Mouse (Mus musculus) limb, embryonic 14.5 days (tissue): ENCODE measurements around the gene Gpi1. TPM values are rescaled to one million over a fixed set of nuclear protein-coding genes. Genes with fewer than 3 reads are reported as not detected.
A peak's percentile ranks its signal among the peaks of the same experiment; 100 is the strongest.

Experiments used
- ATAC-seq: fragments of 200-750 bp; cut with Nextera tagmentation; 2 replicates; pipeline ENCODE4 v1.8.0; 2017; ENCODE audit warnings: low read depth, moderate number of reproducible peaks, moderate TSS enrichment; ENCODE audit not compliant: low FRiP score
- DNase-seq: peaks from one replicate; pipeline ENCODE4 v3.0.0-alpha.2; 2015; ENCODE audit warnings: low spot score
- H3K27ac ChIP-seq: fragments of 300-500 bp; sonication (generic); replicated peaks from 2 replicates; pipeline ENCODE4 v1.5.1; 2014; ENCODE audit warnings: low read depth, mild to moderate bottlenecking, low read length, moderate library complexity, mixed read lengths
- H3K27me3 ChIP-seq: fragments of 300-500 bp; sonication (generic); 2 replicates; pipeline ENCODE4 v1.6.1; 2014; ENCODE audit warnings: low read length, mixed read lengths; ENCODE audit not compliant: control insufficient read depth, insufficient read depth
- H3K36me3 ChIP-seq: fragments of 300-500 bp; sonication (generic); 2 replicates; pipeline ENCODE4 v1.6.1; 2014; ENCODE audit warnings: mild to moderate bottlenecking, low read length, moderate library complexity, mixed read lengths; ENCODE audit not compliant: control insufficient read depth, insufficient read depth
- H3K4me1 ChIP-seq: fragments of 300-500 bp; sonication (generic); 2 replicates; pipeline ENCODE4 v1.6.1; 2014; ENCODE audit warnings: antibody characterized with exemption, low read length, mixed read lengths; ENCODE audit not compliant: control insufficient read depth, insufficient read depth
- H3K4me2 ChIP-seq: fragments of 300-500 bp; sonication (generic); replicated peaks from 2 replicates; pipeline ENCODE4 v1.6.1; 2014; ENCODE audit warnings: low read depth, mild to moderate bottlenecking, low read length, moderate library complexity; ENCODE audit not compliant: severe bottlenecking
- H3K4me3 ChIP-seq: fragments of 300-500 bp; sonication (generic); replicated peaks from 2 replicates; pipeline ENCODE4 v1.5.1; 2014; ENCODE audit warnings: low read length
- H3K9ac ChIP-seq: fragments of 300-500 bp; sonication (generic); 2 replicates; pipeline ENCODE4 v1.6.1; 2014; ENCODE audit warnings: mild to moderate bottlenecking, low read depth, low read length, moderate library complexity; ENCODE audit not compliant: severe bottlenecking
- H3K9me3 ChIP-seq: fragments of 300-500 bp; sonication (generic); 2 replicates; pipeline ENCODE4 v1.6.1; 2016; ENCODE audit warnings: low read length; ENCODE audit not compliant: control insufficient read depth
- POLR2A ChIP-seq: fragments of 200-500 bp; IDR thresholded peaks from 2 replicates; pipeline ENCODE4 v1.8.0; 2012; ENCODE audit warnings: inconsistent platforms, mild to moderate bottlenecking, moderate library complexity, borderline replicate concordance; ENCODE audit not compliant: insufficient read depth, insufficient read length; ENCODE audit errors: extremely low read depth
- WGBS: fragments of 180-500 bp; shearing (Covaris S2); extraction: QIAGEN DNeasy Blood & Tissue Kit; methylation state at CpG from one replicate; pipeline ENCODE4 v1.1.7; 2014; 5-methylcytosine and 5-hydroxymethylcytosine counted together
- polyA plus RNA-seq, 2 experiments: library from polyadenylated mRNA; depleted of rRNA in 1 of 2; stranded (reverse) in 1 of 2; unstranded in 1 of 2; fragments of >200 nt; fragmentation: Nextera tagmentation in 1 of 2; extraction: Ambion mirVana in 1 of 2; gene quantifications; 2 replicates each; pipeline versions ENCODE4 v1.2.1 to v1.2.3; 2012 to 2014

Gpi1 gene
- polyA plus RNA-seq, 2 experiments = 256 to 281 TPM

- H3K27ac ChIP-seq = no peak overlapping the region
- H3K9ac ChIP-seq = no peak overlapping the region
- no peaks in the 10 kb centered on the region for H3K36me3 ChIP-seq
- 82% methylated on average over 1 of the region's 1 CpGs for WGBS
- no peak for DNase-seq
- no peak for TF ChIP-seq POLR2A
- no peak overlapping the region for H3K4me3 ChIP-seq
- ATAC-seq = no peak
- peaks cover 3% of the 10 kb centered on the region; the same call in 1 of the 2 replicates for H3K4me1 ChIP-seq
- no peaks in the 10 kb centered on the region for H3K27me3 ChIP-seq
- H3K4me2 ChIP-seq = no peak overlapping the region
- H3K9me3 ChIP-seq = no peaks in the 10 kb centered on the region
Measured at GRCm38 (mm10) chr7:34172251-34172650, 57.9 kb downstream of the Gpi1 start.

DNA sequence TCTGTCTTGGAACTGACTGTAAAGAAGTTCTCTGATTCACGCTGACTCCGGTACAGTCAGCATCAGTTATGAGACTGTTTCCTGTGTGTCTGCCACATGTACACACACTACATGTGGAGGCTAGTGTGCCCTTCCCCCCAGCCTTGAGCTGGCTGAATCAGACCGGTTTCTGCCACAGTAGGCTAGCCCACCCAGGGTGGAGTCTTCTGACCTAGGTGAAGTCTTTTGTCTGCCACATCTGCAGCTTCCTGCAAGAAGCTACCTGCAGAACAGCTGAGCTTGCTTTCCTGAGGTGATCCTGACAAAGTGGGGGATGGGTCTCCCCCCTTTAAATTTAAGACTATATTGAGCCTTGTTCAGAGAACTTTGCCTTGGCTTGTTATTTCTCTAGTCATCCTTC lies 60.7 kb downstream of the Gpi1 start, which contains the start of gene Uba2:
Gene Uba2, minus strand, starts transcription at position 146 of the 400 bp plus-strand sequence.
- H3K27me3 ChIP-seq = no peaks in the 10 kb centered on the region
- no peak for TF ChIP-seq POLR2A
- H3K4me3 ChIP-seq = peak within 1 kb of the TSS; percentile 94
- peak within 1 kb of the TSS; percentile 82 for H3K4me2 ChIP-seq
- WGBS = 86% methylated on average over 3 of the region's 3 CpGs
- peak within 1 kb of the TSS; percentile 95 for H3K9ac ChIP-seq
- H3K4me1 ChIP-seq = peaks cover 3% of the 10 kb centered on the region; the same call in 1 of the 2 replicates
- ATAC-seq (no peak), DNase-seq (no peak)
- H3K9me3 ChIP-seq = no peaks in the 10 kb centered on the region
- peak within 1 kb of the TSS; percentile 92 for H3K27ac ChIP-seq
- peaks cover 10% of the 10 kb centered on the region for H3K36me3 ChIP-seq

DNA sequence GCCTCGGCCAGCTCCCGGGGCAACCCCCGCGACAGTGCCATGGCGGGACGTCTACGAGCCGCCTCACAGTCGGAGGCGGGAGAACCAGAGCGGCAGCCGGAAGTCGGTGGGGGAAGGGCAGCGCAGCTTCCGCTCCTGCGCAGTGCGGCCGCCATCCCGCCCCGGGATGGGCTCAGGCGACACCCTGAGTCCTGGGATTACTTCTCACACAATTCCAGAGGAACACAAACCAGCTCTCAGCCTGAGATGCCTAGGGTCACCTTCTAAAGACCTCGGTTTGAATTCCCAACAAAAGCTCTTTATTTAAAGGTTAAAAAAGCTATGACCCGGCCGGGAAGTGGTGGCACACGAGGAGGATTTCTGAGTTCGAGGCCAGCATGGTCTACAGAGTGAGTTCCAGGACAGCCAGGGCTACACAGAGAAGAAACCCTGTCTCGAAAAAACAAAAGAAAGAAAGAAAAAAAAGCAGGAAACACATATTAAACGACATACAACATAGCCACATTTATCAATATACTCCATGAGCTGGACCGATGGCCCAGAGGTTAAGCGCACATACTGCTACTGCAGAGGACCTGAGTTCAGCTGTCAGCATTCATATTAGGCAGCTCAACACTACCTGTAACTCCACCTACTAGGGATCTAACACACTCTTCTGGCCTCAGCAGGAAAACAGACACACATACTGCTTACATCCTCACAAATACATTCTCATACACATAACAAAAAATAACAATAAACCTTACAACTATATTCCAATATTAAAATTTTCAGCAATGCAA lies 61.5 kb downstream of the Gpi1 start:
- Histone ChIP-seq H3K27ac (peak overlapping the region; percentile 92), H3K4me2 (peak overlapping the region; percentile 82), H3K9ac (peak overlapping the region; percentile 95), H3K4me3 (peak overlapping the region; percentile 94), H3K9me3 (no peaks in the 10 kb centered on the region), H3K27me3 (no peaks in the 10 kb centered on the region), H3K4me1 (peaks cover 3% of the 10 kb centered on the region; the same call in 1 of the 2 replicates), H3K36me3 (peaks cover 15% of the 10 kb centered on the region)
- DNase-seq (peak; percentile 92), ATAC-seq (peak; percentile 94)
- peak; percentile 92; the same call in 1 of the 2 replicates for TF ChIP-seq POLR2A
- 10% methylated on average over 29 of the region's 30 CpGs for WGBS

- under 1% methylated on average over 54 of the region's 54 CpGs for WGBS
- Histone ChIP-seq H3K36me3 (peaks cover 23% of the 10 kb centered on the region), H3K9ac (peak overlapping the region; percentile 95), H3K9me3 (no peaks in the 10 kb centered on the region), H3K4me2 (peak overlapping the region; percentile 82), H3K4me1 (peaks cover 3% of the 10 kb centered on the region; the same call in 1 of the 2 replicates), H3K27ac (peak overlapping the region; percentile 92), H3K4me3 (peak overlapping the region; percentile 94), H3K27me3 (no peaks in the 10 kb centered on the region)
- TF ChIP-seq POLR2A = no peak
- peak; percentile 6 for DNase-seq
- peak; percentile 72 for ATAC-seq
Measured at GRCm38 (mm10) chr7:34167766-34168469, 62.2 kb downstream of the Gpi1 start.

GRCm38 (mm10) chr7:34166850-34167249 lies 63.3 kb downstream of the Gpi1 start:
- H3K4me2 ChIP-seq = peak overlapping the region; percentile 31; the same call in 1 of the 2 replicates
- no peak for TF ChIP-seq POLR2A
- DNase-seq = peak; percentile 7

More at GRCm38 (mm10) chr7:34166850-34167249, 63.3 kb downstream of the Gpi1 start:
- Histone ChIP-seq H3K27ac (no peak overlapping the region), H3K4me1 (peaks cover 3% of the 10 kb centered on the region; the same call in 1 of the 2 replicates), H3K36me3 (peaks cover 34% of the 10 kb centered on the region), H3K9ac (no peak overlapping the region), H3K4me3 (no peak overlapping the region), H3K27me3 (no peaks in the 10 kb centered on the region), H3K9me3 (no peaks in the 10 kb centered on the region)
- WGBS = 53% methylated on average over 4 of the region's 4 CpGs
- ATAC-seq = no peak
